Mouse (Mus musculus) brown adipose tissue, adult 24 weeks (tissue): ENCODE data around the gene Tmprss9. TPM values are rescaled to one million over a fixed set of nuclear protein-coding genes. Genes with fewer than 3 reads are reported as not detected.
"Not testable (repeated sequence)": the region's sequence is repeated elsewhere in the genome, so short reads cannot be mapped to it uniquely, and the experiment has no call there.

Experiments used
- H3K27ac ChIP-seq: fragments of 200-500 bp; replicated peaks from 2 replicates; pipeline ENCODE4 v1.5.1; 2012; ENCODE audit warnings: low read depth, mild to moderate bottlenecking, low read length
- H3K4me1 ChIP-seq: fragments of 200-500 bp; 2 replicates; pipeline ENCODE4 v1.6.1; 2012; ENCODE audit warnings: low read length, mixed read lengths; ENCODE audit not compliant: control insufficient read depth, insufficient read depth, insufficient read length
- H3K4me3 ChIP-seq: fragments of 200-500 bp; 2 replicates; pipeline ENCODE4 v1.5.1; 2012; ENCODE audit warnings: low read depth, mild to moderate bottlenecking, low read length, moderate library complexity; ENCODE audit not compliant: insufficient read depth
- polyA plus RNA-seq: library from polyadenylated mRNA; stranded (reverse); fragments of >200 nt; gene quantifications from 2 replicates; pipeline ENCODE4 v1.2.4, GENCODE M21; 2012; ENCODE audit not compliant: missing spikeins, insufficient read depth, insufficient read length

The Tmprss9 gene
- polyA plus RNA-seq = not detected in 2 replicates

GRCm38 (mm10) chr10:80871581-80871980 is at the start of gene Tmprss9:
TSS of gene Tmprss9 (plus strand) at chr10:80871848.
- no peak within 1 kb of the TSS for H3K4me3 ChIP-seq
- H3K27ac ChIP-seq = no peak within 1 kb of the TSS

GRCm38 (mm10) chr10:80821991-80822390 is 49.7 kb upstream of the Tmprss9 start:
- Histone ChIP-seq H3K27ac (no peak overlapping the region), H3K4me1 (no peaks in the 10 kb centered on the region), H3K4me3 (no peak overlapping the region)

More at GRCm38 (mm10) chr10:80871581-80871980, at the start of gene Tmprss9:
- no peaks in the 10 kb centered on the region for H3K4me1 ChIP-seq

- Histone ChIP-seq H3K4me1 (no peaks in the 10 kb centered on the region), H3K4me3 (no peak overlapping the region)
Measured at GRCm38 (mm10) chr10:80822528-80822927, 49.1 kb upstream of the Tmprss9 start.

GRCm38 (mm10) chr10:80823316-80823715 is 48.3 kb upstream of the Tmprss9 start:
- Histone ChIP-seq H3K4me1 (no peaks in the 10 kb centered on the region; the same call in 1 of the 2 replicates), H3K4me3 (no peak overlapping the region), H3K27ac (no peak overlapping the region)

More at GRCm38 (mm10) chr10:80822528-80822927, 49.1 kb upstream of the Tmprss9 start:
- H3K27ac ChIP-seq = no peak overlapping the region

- H3K4me3 ChIP-seq = no peak overlapping the region
- no peaks in the 10 kb centered on the region; the same call in 1 of the 2 replicates for H3K4me1 ChIP-seq
- H3K27ac ChIP-seq = peak overlapping the region; percentile 19
Measured at GRCm38 (mm10) chr10:80823847-80824643, 47.6 kb upstream of the Tmprss9 start.

GRCm38 (mm10) chr10:80824827-80825226 is 46.8 kb upstream of the Tmprss9 start:
- 0 out of 2 replicates have a peak overlapping the region, but pooled peaks have one; percentile 19 for H3K27ac ChIP-seq
- H3K4me1 ChIP-seq = no peaks in the 10 kb centered on the region; the same call in 1 of the 2 replicates
- no peak overlapping the region for H3K4me3 ChIP-seq

- H3K4me1 ChIP-seq = no peaks in the 10 kb centered on the region; the same call in 1 of the 2 replicates
- peak within 1 kb of the TSS; percentile 92 for H3K27ac ChIP-seq
- H3K4me3 ChIP-seq = peak within 1 kb of the TSS; percentile 98
Measured at GRCm38 (mm10) chr10:80826151-80827062, 45.2 kb upstream of the Tmprss9 start, which contains the start of gene Oaz1. TSS of gene Oaz1 (plus strand) at chr10:80826656.

GRCm38 (mm10) chr10:80827063-80827869 is 44.4 kb upstream of the Tmprss9 start:
- Histone ChIP-seq H3K4me1 (no peaks in the 10 kb centered on the region; the same call in 1 of the 2 replicates), H3K27ac (no peak overlapping the region), H3K4me3 (peak overlapping the region; percentile 98)

GRCm38 (mm10) chr10:80827870-80828420 is 43.7 kb upstream of the Tmprss9 start:
- no peaks in the 10 kb centered on the region; the same call in 1 of the 2 replicates for H3K4me1 ChIP-seq
- no peak overlapping the region for H3K27ac ChIP-seq
- H3K4me3 ChIP-seq = peak overlapping the region; percentile 98

- H3K4me3 ChIP-seq = peak overlapping the region; percentile 98
- H3K27ac ChIP-seq, H3K4me1 ChIP-seq: not testable (repeated sequence)
Measured at GRCm38 (mm10) chr10:80828587-80828986, 43.1 kb upstream of the Tmprss9 start.

- H3K4me1 ChIP-seq = no peaks in the 10 kb centered on the region; the same call in 1 of the 2 replicates
- no peak overlapping the region for H3K27ac ChIP-seq
- H3K4me3 ChIP-seq = no peak overlapping the region
Measured at GRCm38 (mm10) chr10:80829359-80830278, 42.0 kb upstream of the Tmprss9 start.

GRCm38 (mm10) chr10:80831136-80831535 is 40.5 kb upstream of the Tmprss9 start:
- Histone ChIP-seq H3K4me1 (no peaks in the 10 kb centered on the region; the same call in 1 of the 2 replicates), H3K4me3 (no peak overlapping the region), H3K27ac (no peak overlapping the region)

GRCm38 (mm10) chr10:80832818-80833217 is 38.8 kb upstream of the Tmprss9 start:
- H3K4me1 ChIP-seq = no peaks in the 10 kb centered on the region; the same call in 1 of the 2 replicates
- H3K4me3 ChIP-seq = no peak overlapping the region
- no peak overlapping the region for H3K27ac ChIP-seq
